Mouse (Mus musculus): ENCODE results near the gene Tldc1. TPM values are rescaled to one million over a fixed set of nuclear protein-coding genes. Genes with fewer than 3 reads are reported as not detected.
A peak's percentile ranks its signal among the peaks of the same experiment; 100 is the strongest.

Tldc1 gene
- polyA plus RNA-seq, 1 experiment, result 12.1 TPM

DNA sequence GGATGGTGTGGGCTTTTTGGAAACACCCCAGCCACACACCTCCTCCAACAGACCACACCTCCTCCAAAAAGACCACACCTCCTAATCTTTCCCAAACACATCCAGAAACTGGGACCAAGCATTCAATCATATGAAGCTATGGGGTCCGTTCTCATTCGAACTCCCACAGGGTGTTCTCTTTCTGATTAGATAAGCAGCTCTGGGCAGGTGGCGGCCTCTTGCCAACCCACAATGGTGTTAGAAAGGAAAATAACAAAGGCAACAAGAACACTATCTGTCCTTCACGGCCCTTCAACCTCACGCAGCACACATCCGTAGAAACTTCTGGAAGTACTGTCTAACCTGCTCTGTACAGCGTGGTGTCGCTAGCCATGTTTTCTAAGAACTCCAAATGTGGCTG is 51.1 kb downstream of the Tldc1 start:
- DNase-seq (ENCODE audit: extremely low spot score in 1 of 2, low spot score in 1 of 2), result no peak

DNA sequence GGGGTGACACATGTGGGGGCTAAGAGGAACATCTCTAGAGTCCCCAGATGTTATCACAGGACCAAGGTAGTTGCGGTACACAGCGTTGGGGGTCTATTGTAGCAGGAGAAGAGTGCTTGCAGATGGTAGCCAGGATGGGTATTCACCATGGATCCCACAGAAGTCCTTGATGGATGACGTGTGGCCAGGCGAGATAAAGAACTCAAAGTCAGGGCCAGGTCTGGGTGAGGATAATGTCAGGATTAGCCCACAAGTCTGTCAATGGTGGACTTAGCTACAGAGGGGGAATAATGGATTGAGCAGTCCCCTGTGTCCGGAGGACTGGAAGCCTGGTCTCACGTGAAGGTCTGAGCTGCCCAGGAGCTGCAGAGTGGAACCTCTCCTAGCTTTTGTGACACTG is 53.6 kb downstream of the Tldc1 start:
- no peak for DNase-seq (ENCODE audit: extremely low spot score in 1 of 2, low spot score in 1 of 2)

DNA sequence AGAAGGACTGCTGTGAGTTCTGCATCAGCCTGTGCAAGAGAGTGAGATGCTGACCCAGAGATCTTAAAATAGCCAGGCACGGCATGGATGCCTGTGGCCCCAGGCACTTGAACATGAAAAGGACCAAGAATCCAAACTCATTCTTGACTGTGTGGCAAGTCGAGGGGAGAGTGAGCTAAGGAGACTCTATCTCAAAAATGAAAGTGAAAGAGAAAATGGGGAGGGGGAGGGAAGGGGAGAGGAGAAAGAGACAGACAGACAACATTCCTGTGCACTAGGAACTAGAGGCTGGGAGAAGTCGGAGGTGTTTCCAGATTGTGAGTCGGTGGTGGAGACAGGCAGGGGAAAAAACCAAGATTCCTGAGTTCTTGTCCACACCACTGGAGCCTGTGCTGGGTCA is 54.5 kb downstream of the Tldc1 start:
- DNase-seq (ENCODE audit: extremely low spot score in 1 of 2, low spot score in 1 of 2), result no peak

DNA sequence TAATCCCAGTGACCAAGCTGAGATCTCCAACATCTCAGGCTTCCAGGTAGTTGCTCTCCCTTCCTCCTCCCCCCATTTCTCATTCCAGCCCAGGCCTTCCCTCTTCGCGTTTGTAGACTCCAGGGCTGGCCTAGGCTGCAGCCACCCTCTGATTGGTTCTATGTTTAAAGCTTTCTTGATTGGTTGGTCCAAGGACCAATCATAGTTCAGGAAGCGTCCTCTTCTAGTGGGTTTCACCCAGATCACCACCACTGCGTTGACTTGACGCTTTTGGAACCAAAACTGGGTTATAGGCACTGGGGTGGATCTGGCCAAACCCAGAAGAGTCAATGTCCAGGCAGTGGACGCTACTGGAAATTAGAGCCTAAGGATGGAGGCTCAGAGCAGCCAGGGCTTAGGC is 55.9 kb downstream of the Tldc1 start:
- DNase-seq (ENCODE audit: extremely low spot score in 1 of 2, low spot score in 1 of 2), result no peak

- DNase-seq (ENCODE audit: extremely low spot score in 1 of 2, low spot score in 1 of 2), result peak; percentile 42 to 70
Observed at GRCm38 (mm10) chr8:119719011-119719501, 59.2 kb downstream of the Tldc1 start.

DNA sequence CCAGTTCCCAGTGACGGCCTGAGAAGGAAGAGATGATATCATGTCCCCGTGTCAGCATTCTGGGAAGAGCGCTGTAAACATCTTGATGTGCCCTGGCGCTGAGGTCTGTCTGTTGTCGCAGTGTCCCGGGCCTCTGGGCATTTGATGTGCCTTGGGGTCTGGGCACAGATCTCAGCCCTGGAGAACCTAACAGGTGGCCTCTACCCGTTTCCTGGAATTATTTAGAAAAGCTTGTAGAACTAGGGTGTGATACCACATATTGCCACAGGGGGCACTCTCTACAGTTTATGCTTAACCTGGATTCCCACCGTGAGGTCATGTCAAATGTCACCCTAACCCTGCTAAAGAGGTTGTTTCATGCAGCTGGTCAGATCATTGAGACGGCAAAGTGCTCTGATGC is 60.5 kb downstream of the Tldc1 start:
- DNase-seq (ENCODE audit: extremely low spot score in 1 of 2, low spot score in 1 of 2), result peak in 1 of 2 experiments; percentile 16

GRCm38 (mm10) chr8:119716730-119717299 is 61.4 kb downstream of the Tldc1 start:
- DNase-seq (ENCODE audit: extremely low spot score in 1 of 2, low spot score in 1 of 2), result no peak

DNA sequence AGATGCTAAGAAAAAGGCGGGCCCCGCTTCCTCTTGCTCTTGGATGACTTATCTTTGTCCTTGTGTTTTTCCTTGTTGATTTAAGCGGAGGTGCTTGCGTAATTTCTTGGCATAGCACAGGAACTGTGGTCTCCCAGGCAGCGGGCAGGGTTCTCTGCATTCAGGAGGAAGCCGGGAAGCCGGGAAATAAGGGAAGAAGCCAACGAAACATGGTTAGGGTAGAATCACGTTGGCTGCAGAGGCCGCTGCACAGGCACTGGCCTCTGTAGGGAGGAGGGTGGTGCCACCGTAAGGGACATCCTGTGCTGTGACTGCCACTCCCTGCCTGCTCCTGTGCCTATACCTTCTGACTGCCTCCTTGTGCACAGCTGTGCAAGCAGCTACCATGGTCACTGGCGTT is 63.0 kb downstream of the Tldc1 start:
- no peak for DNase-seq (ENCODE audit: extremely low spot score in 1 of 2, low spot score in 1 of 2)

DNA sequence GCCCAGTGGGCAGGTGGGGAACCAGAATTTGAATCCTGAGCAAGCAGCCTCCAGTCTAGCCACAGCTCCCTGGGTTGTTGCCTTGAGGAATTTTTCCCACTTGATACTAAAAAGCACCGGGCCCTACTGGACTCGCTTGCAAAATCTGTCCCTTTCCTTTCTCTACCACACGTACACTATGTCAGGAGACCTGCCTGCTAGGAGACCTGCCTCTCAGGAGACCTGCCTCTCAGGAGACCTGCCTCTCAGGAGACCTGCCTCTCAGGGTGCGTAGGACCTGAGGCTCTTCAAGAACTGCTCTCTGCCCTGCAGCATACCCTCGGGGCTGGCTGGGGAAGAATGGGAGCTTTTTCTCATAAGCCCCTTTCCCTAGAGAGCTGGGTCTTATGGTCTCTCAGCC is 64.8 kb downstream of the Tldc1 start:
- DNase-seq (ENCODE audit: extremely low spot score in 1 of 2, low spot score in 1 of 2), result no peak

DNA sequence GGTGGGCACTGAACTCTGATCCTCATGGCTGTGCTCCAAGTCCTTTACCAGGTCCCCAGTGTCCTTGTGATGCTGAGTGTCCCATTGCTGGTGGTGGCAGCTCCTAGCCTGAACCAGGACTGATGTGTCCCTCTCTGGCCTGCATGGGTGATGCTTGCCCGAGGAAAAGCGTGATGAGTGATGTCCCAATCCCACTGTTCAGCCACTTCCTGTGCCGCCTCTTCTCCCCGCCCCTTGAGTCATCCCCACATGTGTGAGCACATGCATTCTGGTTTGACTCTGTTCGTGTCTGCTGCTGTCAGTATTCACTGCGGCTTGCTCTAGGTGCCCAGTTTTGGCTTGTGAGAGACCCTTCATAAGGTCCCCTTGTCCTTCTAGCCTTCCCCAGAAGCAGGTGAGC is 66.0 kb downstream of the Tldc1 start:
- DNase-seq (ENCODE audit: extremely low spot score in 1 of 2, low spot score in 1 of 2), result no peak

Other genes with a start within 250 kb of the Tldc1 start
- gene Mbtps1, start 219.7 kb downstream of the Tldc1 start, polyA plus RNA-seq (2012; rRNA removed), result 65.4 and 70.7 TPM in 2 replicates
- 36.3 and 38.5 TPM in 2 replicates for gene Hsdl1, start 203.2 kb downstream of the Tldc1 start, polyA plus RNA-seq (2012; rRNA removed)
- gene Dnaaf1, start 203.2 kb downstream of the Tldc1 start, polyA plus RNA-seq (2012; rRNA removed), result 0.15 and 0.18 TPM in 2 replicates
- 15.3 and 16.3 TPM in 2 replicates for gene Taf1c, start 173.2 kb downstream of the Tldc1 start, polyA plus RNA-seq (2012; rRNA removed)
- 0.08 TPM in 1 of 2 replicates, not detected in the other for gene Adad2, start 165.7 kb downstream of the Tldc1 start, polyA plus RNA-seq (2012; rRNA removed)
- gene Kcng4, start 142.7 kb downstream of the Tldc1 start, polyA plus RNA-seq (2012; rRNA removed), result 3.1 and 4.9 TPM in 2 replicates
- 18.2 and 24.3 TPM in 2 replicates for gene Wfdc1, start 112.1 kb downstream of the Tldc1 start, polyA plus RNA-seq (2012; rRNA removed)
- 0.69 and 0.98 TPM in 2 replicates for gene Atp2c2, start 78.4 kb downstream of the Tldc1 start, polyA plus RNA-seq (2012; rRNA removed)
- 108 and 119 TPM in 2 replicates for gene Cotl1, start 62.1 kb upstream of the Tldc1 start, polyA plus RNA-seq (2012; rRNA removed)
- gene Klhl36, start 83.8 kb upstream of the Tldc1 start, polyA plus RNA-seq (2012; rRNA removed), result 9.5 and 10.2 TPM in 2 replicates
- gene Usp10, start 131.9 kb upstream of the Tldc1 start, polyA plus RNA-seq (2012; rRNA removed), result 86.8 and 98.2 TPM in 2 replicates
- 15.5 and 22.2 TPM in 2 replicates for gene Gm20388, start 132.4 kb upstream of the Tldc1 start, polyA plus RNA-seq (2012; rRNA removed)
- gene Crispld2, start 214.0 kb upstream of the Tldc1 start, polyA plus RNA-seq (2012; rRNA removed), result 3.4 and 4.0 TPM in 2 replicates